Mouse (Mus musculus) inflammation-experienced regulatory T-cells (primary cell): ENCODE results near the gene Fbxo46. TPM values are rescaled to one million over a fixed set of nuclear protein-coding genes. Genes with fewer than 3 reads are reported as not detected.

ENCODE experiments used
- polyA plus RNA-seq, 2 experiments: library from polyadenylated mRNA; unstranded; fragments of 100-300 nt; shearing (Covaris generic); gene quantifications; one replicate each; pipeline ENCODE4 v1.2.1; 2017

The Fbxo46 gene
- polyA plus RNA-seq = 10 to 100 TPM; 18.1 to 22.6 TPM

DNA sequence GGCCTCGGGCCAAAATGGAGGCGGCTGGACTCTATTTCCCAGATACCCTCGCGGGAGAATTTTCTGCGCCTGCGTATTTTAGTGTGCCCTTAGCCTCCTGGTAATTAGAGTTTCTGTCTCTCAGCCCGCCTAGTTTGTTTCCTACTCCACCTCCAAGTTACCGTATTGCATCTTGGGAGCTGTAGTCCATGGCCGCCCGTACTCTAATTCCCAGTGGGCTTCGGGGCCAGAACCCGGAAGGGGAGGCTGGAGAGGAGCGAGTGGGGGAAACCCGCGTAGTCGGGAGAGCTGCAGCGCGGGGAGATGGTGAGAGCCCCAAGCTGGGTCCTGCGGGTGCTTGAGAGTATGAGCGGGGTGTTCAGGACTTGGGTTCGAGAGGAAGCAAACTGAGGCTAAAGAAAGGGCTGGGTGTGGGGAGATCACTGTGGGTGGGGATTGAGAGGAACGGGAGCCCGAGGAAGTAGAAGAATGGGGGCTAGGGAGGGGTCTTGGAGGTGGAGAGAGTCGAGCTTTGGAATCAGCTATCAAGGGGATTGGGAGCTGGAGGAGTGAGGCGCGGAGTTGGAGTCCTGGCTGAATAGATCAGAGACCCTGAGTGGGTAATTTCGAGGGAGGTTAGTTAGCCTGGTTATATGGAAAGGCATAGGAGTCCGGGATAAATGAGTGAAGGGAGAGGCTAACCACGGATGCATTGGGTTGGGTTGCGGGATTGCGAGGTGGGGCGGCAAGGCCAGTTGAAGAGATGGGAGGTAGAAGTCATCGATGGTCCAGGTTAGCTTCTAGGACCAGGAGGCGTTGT lies at the start of gene Fbxo46:
Gene Fbxo46 (plus strand): TSS at position 229 of the 799 bp plus-strand sequence.

DNA sequence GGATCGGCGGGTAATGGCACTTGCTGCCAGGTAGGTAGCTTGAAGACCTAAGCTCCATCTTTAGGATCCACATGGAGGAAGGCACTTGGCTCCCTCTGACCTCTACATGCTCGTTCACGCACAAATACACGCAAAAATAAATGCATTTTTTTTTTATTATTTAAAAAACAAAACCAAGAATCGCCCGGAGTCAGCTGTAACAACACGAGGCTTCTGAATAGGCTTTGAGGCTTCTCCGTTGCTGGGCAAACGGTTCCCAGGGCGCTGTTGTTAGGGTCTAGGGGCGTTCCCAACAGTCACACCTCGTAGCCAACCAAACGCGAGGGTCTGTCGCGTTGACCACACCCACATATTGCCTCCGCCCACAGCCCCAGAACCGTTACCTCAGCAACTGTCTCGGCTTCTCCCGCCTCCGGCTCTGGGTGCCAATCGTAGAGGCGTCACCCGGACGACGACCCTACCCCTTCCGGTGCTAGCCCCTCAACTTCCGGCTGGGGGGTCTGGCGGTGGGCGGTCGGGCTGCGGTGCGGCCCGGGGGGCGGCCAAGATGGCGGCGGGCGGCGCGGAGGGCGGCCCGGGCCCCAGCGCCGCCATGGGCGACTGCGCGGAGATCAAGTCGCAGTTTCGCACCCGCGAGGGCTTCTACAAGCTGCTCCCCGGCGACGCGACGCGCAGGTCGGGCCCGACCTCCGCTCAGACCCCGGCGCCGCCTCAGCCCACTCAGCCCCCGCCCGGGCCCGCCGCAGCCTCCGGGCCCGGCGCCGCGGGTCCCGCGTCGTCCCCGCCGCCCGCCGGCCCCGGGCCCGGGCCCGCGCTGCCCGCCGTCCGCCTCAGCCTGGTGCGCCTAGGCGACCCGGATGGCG lies 43.7 kb upstream of the Fbxo46 start, which contains the start of gene Dmwd:
Gene Dmwd (plus strand): TSS at position 505 of the 863 bp plus-strand sequence.

GRCm38 (mm10) chr7:19083701-19084100 lies 36.0 kb upstream of the Fbxo46 start, which contains the start of gene Dmpk:
Gene Dmpk, plus strand, starts transcription at chr7:19083849.

DNA sequence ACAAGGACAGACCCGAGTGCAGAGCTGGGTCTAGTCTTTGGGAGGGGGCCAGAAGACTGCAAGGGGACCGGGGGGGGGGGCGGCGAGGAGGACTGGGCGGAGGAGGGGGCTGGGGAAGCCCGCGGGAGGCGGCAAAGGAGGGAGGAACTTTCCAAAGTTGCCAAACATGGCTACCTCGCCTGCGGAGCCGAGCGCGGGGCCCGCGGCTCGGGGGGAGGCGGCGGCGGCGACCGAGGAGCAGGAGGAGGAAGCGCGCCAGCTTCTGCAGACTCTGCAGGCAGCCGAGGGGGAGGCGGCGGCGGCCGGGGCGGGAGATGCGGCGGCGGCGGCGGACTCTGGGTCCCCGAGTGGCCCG lies 25.2 kb upstream of the Fbxo46 start, which contains the start of gene Six5:
Gene Six5 (plus strand): TSS at position 124 of the 355 bp plus-strand sequence.

GRCm38 (mm10) chr7:19118028-19118771 lies 1.5 kb upstream of the Fbxo46 start, which contains the start of gene Gm4969:
Gene Gm4969, minus strand, starts transcription at chr7:19118368.

GRCm38 (mm10) chr7:19148875-19149541 lies 29.3 kb downstream of the Fbxo46 start, which contains the start of gene Qpctl:
Gene Qpctl, minus strand, starts transcription at chr7:19149291.

GRCm38 (mm10) chr7:19149626-19150025 lies 30.0 kb downstream of the Fbxo46 start, which contains the start of gene Snrpd2:
Gene Snrpd2, plus strand, starts transcription at chr7:19149722.

DNA sequence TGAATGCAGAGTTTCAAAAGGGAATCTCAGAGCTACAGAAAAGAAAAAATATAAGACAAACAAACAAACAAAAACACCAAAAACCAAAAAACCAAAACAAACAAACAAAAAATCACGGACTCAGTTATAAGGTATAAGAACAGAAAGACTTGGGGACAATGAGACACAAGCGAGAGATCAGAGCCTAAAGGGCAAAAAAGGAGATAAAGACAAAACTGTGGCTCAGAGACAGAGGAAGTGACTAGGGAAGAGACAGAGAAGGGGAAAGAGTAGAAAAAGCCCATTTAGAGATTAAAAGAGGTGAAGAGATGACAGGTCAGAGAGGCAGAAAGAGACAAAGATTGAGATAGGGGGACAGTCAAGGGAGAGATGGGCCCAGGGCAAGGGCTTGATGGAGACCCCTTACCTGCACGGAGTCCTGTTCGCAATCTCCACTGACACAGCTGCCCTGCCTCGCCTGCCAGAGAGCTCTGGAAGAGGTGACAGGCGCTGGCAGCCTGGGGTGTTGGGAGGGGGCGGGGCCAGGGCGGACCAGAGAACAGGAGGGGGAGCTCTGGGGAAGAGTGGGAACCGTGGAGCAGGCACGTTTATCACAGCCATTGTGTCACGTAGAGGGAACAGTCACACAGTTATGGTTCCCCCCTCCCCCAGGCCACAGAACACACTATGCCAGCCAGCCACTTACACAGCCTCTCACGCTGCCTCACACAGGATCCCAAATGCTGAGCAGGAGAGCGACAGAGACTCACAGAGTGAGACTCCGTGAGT lies 46.2 kb downstream of the Fbxo46 start, which contains the start of gene Gipr:
Gene Gipr (minus strand): TSS at position 472 of the 768 bp plus-strand sequence.

DNA sequence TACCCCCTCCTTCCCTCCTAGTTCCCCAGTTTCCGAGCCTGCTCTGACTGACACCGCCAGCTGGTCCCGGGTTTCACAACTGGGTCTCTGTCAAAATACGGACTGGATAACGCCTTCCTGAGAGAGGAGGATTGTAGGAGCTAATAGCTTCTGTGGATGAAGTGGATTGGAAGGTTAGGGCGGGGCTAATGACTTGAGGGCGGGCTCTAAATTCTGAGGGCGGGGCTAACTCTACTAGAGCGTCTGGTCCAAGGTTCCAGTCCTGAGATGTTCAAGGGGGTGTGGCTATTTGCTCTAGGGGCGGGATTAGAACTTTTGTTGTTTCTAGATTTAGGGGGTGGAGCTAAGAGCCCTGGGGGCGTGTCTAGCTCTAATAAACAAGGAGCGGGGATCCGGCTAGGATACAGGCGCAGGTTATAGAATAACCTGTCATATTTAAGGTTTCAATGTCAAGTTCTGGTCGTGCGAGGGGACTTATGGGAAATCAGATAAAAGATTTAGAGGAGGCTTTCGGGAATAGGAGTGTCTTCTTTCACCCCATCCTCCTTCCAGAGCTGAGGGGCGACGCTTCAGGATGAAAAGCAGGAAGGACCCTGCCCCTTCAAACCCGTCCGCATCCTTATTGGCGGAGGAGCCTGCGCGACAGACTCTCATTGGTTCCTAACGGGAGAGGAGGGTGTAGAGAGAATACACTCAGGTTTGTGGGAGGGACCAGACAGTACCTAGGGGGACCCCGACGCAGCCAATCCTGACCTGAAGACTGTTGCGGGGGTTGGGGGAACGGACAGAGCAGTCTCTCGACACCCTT lies 56.3 kb downstream of the Fbxo46 start, which contains the start of gene Eml2:
Gene Eml2 (plus strand): TSS at position 714 of the 808 bp plus-strand sequence.

Other genes starting within 250 kb of the Fbxo46 start
- 100 to 1,000 TPM in 1 of 2 experiments, 10 to 100 TPM in 1; 88.7 to 183 TPM for gene Pglyrp1, start 248.5 kb upstream of the Fbxo46 start, polyA plus RNA-seq
- gene Ccdc61, start 209.4 kb upstream of the Fbxo46 start, polyA plus RNA-seq = 10 to 100 TPM; 34.8 to 42.9 TPM
- gene Nova2, start 194.0 kb upstream of the Fbxo46 start, polyA plus RNA-seq = under 1 TPM; 0.06 to 0.59 TPM
- gene Nanos2, start 132.5 kb upstream of the Fbxo46 start, polyA plus RNA-seq = under 1 TPM in 1 of 2 experiments, not detected in 1; 0.42 TPM
- 1 to 10 TPM; 7.5 to 8.4 TPM for gene Mypop, start 128.6 kb upstream of the Fbxo46 start, polyA plus RNA-seq
- 10 to 100 TPM; 48.7 to 64.1 TPM for gene Irf2bp1, start 115.8 kb upstream of the Fbxo46 start, polyA plus RNA-seq
- gene Foxa3, start 96.3 kb upstream of the Fbxo46 start, polyA plus RNA-seq = under 1 TPM; 0.07 to 0.64 TPM
- 10 to 100 TPM; 22.4 to 23.4 TPM for gene Sympk, start 95.5 kb upstream of the Fbxo46 start, polyA plus RNA-seq
- under 1 TPM in 1 of 2 experiments, not detected in 1; 0.16 TPM for gene Rsph6a, start 65.2 kb upstream of the Fbxo46 start, polyA plus RNA-seq
- gene Dmwd, start 43.6 kb upstream of the Fbxo46 start, polyA plus RNA-seq = 1 to 10 TPM in 1 of 2 experiments, not detected in 1; 1.4 TPM
- under 1 TPM; 0.35 to 0.40 TPM for gene Dmpk, start 36.0 kb upstream of the Fbxo46 start, polyA plus RNA-seq
- gene Six5, start 25.3 kb upstream of the Fbxo46 start, polyA plus RNA-seq = under 1 TPM; 0.15 to 0.88 TPM
- gene Gm4969, start 1.5 kb upstream of the Fbxo46 start, polyA plus RNA-seq = under 1 TPM in 1 of 2 experiments, not detected in 1; 0.11 TPM
- 10 to 100 TPM in 1 of 2 experiments, 1 to 10 TPM in 1; 9.6 to 11.2 TPM for gene Qpctl, start 29.4 kb downstream of the Fbxo46 start, polyA plus RNA-seq
- 10 to 100 TPM; 35.0 to 39.0 TPM for gene Snrpd2, start 29.9 kb downstream of the Fbxo46 start, polyA plus RNA-seq
- under 1 TPM in 1 of 2 experiments, not detected in 1; 0.39 TPM for gene Gipr, start 46.3 kb downstream of the Fbxo46 start, polyA plus RNA-seq
- 10 to 100 TPM; 19.8 to 24.3 TPM for gene Eml2, start 56.6 kb downstream of the Fbxo46 start, polyA plus RNA-seq
- under 1 TPM in 1 of 2 experiments, not detected in 1; 0.27 TPM for gene Gpr4, start 92.7 kb downstream of the Fbxo46 start, polyA plus RNA-seq
- 10 to 100 TPM; 21.1 to 31.1 TPM for gene Opa3, start 108.5 kb downstream of the Fbxo46 start, polyA plus RNA-seq
- gene Vasp, start 152.0 kb downstream of the Fbxo46 start, polyA plus RNA-seq = 100 to 1,000 TPM; 264 to 271 TPM
- gene Ppm1n, start 160.2 kb downstream of the Fbxo46 start, polyA plus RNA-seq = 1 to 10 TPM; 3.8 to 5.0 TPM
- under 1 TPM; 0.49 to 0.80 TPM for gene Rtn2, start 162.8 kb downstream of the Fbxo46 start, polyA plus RNA-seq
- 1 to 10 TPM; 2.0 to 3.1 TPM for gene Fosb, start 190.2 kb downstream of the Fbxo46 start, polyA plus RNA-seq
- gene Ercc1, start 224.9 kb downstream of the Fbxo46 start, polyA plus RNA-seq = 10 to 100 TPM; 75.1 to 88.2 TPM
- 10 to 100 TPM in 1 of 2 experiments, 1 to 10 TPM in 1; 9.9 to 14.4 TPM for gene Cd3eap, start 239.6 kb downstream of the Fbxo46 start, polyA plus RNA-seq
- gene Ppp1r13l, start 239.9 kb downstream of the Fbxo46 start, polyA plus RNA-seq = 1 to 10 TPM in 1 of 2 experiments, under 1 TPM in 1; 0.48 to 1.3 TPM